Mouse (Mus musculus) intestine, embryonic 16.5 days (tissue): ENCODE data around the gene Kctd19. TPM values are rescaled to one million over a fixed set of nuclear protein-coding genes. Genes with fewer than 3 reads are reported as not detected.

Source experiments
- polyA plus RNA-seq: library from polyadenylated mRNA; unstranded; fragments of >200 nt; fragmentation: Nextera tagmentation; extraction: Ambion mirVana; gene quantifications from 2 replicates; pipeline ENCODE4 v1.2.1, GENCODE M21; 2015

Kctd19 gene
- polyA plus RNA-seq, 1 experiment from 2014 or later = not detected

Other genes starting within 250 kb of the Kctd19 start
- gene Cbfb, start 242.8 kb downstream of the Kctd19 start, polyA plus RNA-seq = 27.4 and 28.2 TPM in 2 replicates
- gene D230025D16Rik, start 188.4 kb downstream of the Kctd19 start, polyA plus RNA-seq = 20.6 and 21.7 TPM in 2 replicates
- 16.2 and 17.5 TPM in 2 replicates for gene B3gnt9, start 158.3 kb downstream of the Kctd19 start, polyA plus RNA-seq
- gene Tradd, start 148.9 kb downstream of the Kctd19 start, polyA plus RNA-seq = 44.9 and 46.0 TPM in 2 replicates
- 6.0 and 6.8 TPM in 2 replicates for gene Fbxl8, start 148.9 kb downstream of the Kctd19 start, polyA plus RNA-seq
- gene Hsf4, start 143.7 kb downstream of the Kctd19 start, polyA plus RNA-seq = 0.17 and 0.18 TPM in 2 replicates
- gene Nol3, start 137.4 kb downstream of the Kctd19 start, polyA plus RNA-seq = 1.3 and 1.4 TPM in 2 replicates
- 6.7 and 7.2 TPM in 2 replicates for gene 4931428F04Rik, start 123.6 kb downstream of the Kctd19 start, polyA plus RNA-seq
- 6.6 and 7.4 TPM in 2 replicates for gene Exoc3l, start 117.4 kb downstream of the Kctd19 start, polyA plus RNA-seq
- gene E2f4, start 115.8 kb downstream of the Kctd19 start, polyA plus RNA-seq = 86.7 and 89.2 TPM in 2 replicates
- 28.0 and 30.3 TPM in 2 replicates for gene Elmo3, start 107.9 kb downstream of the Kctd19 start, polyA plus RNA-seq
- gene Lrrc29, start 87.2 kb downstream of the Kctd19 start, polyA plus RNA-seq = 1.5 and 1.8 TPM in 2 replicates
- gene Tmem208, start 87.1 kb downstream of the Kctd19 start, polyA plus RNA-seq = 141 and 142 TPM in 2 replicates
- 1.4 and 1.8 TPM in 2 replicates for gene Fhod1, start 65.5 kb downstream of the Kctd19 start, polyA plus RNA-seq
- 0.93 and 1.1 TPM in 2 replicates for gene Slc9a5, start 64.7 kb downstream of the Kctd19 start, polyA plus RNA-seq
- 0.06 and 0.15 TPM in 2 replicates for gene Plekhg4, start 40.2 kb downstream of the Kctd19 start, polyA plus RNA-seq
- 0.07 TPM in 1 of 2 replicates, not detected in the other for gene Lrrc36, start 69 bp upstream of the Kctd19 start, polyA plus RNA-seq
- 41.9 and 42.3 TPM in 2 replicates for gene Tppp3, start 58.0 kb upstream of the Kctd19 start, polyA plus RNA-seq
- gene Zdhhc1, start 83.4 kb upstream of the Kctd19 start, polyA plus RNA-seq = 17.5 and 18.5 TPM in 2 replicates
- 1.9 and 2.3 TPM in 2 replicates for gene Hsd11b2, start 105.3 kb upstream of the Kctd19 start, polyA plus RNA-seq
- gene Atp6v0d1, start 152.5 kb upstream of the Kctd19 start, polyA plus RNA-seq = 115 and 125 TPM in 2 replicates
- 17.1 and 17.8 TPM in 2 replicates for gene Ripor1, start 191.8 kb upstream of the Kctd19 start, polyA plus RNA-seq
- 73.7 and 86.4 TPM in 2 replicates for gene Ctcf, start 223.1 kb upstream of the Kctd19 start, polyA plus RNA-seq
- 0.66 and 0.92 TPM in 2 replicates for gene Agrp, start 223.9 kb upstream of the Kctd19 start, polyA plus RNA-seq